Mouse (Mus musculus) G1E (cell line): Measurements from ENCODE around the gene Gabarap.

Experiments used
- CTCF ChIP-seq: IDR thresholded peaks from 2 replicates; pipeline ENCODE4 v1.5.1; 2012; ENCODE audit warnings: low read depth, low read length, inconsistent platforms, mixed read lengths
- GATA1 ChIP-seq: IDR thresholded peaks from 2 replicates; pipeline ENCODE4 v1.6.1; 2012; ENCODE audit warnings: borderline replicate concordance, low read length, inconsistent platforms, mixed read lengths
- GATA2 ChIP-seq: IDR thresholded peaks from 2 replicates; pipeline ENCODE4 v1.6.1; 2012; ENCODE audit warnings: low read depth, low read length, inconsistent platforms, borderline replicate concordance
- POLR2AphosphoS5 ChIP-seq: IDR thresholded peaks from 2 replicates; pipeline ENCODE4 v1.6.1; 2012; ENCODE audit warnings: low read depth, low read length, inconsistent platforms; ENCODE audit not compliant: insufficient replicate concordance
- TAL1 ChIP-seq: conservative IDR thresholded peaks from 2 replicates; pipeline ENCODE4 v1.6.1; 2012; ENCODE audit warnings: low read depth, low read length, inconsistent platforms, mixed read lengths

- TF ChIP-seq CTCF (no peak), GATA1 (no peak), TAL1 (no peak), POLR2AphosphoS5 (no peak), GATA2 (no peak)
Measured at GRCm38 (mm10) chr11:69968793-69969192, 22.1 kb upstream of the Gabarap start.
